Mouse (Mus musculus) kidney, adult 2 months (tissue): ENCODE results near the gene Fam71f1.

Source experiments
- CTCF ChIP-seq: fragments of 200-500 bp; conservative IDR thresholded peaks from 2 replicates; pipeline ENCODE4 v1.5.1; 2011; ENCODE audit warnings: low read depth, mild to moderate bottlenecking, control low read depth, low read length, moderate library complexity, mixed read lengths; ENCODE audit not compliant: insufficient read depth, insufficient read length
- POLR2A ChIP-seq: fragments of 200-500 bp; IDR thresholded peaks from one replicate; pipeline ENCODE4 v1.6.1; 2011; ENCODE audit warnings: low read depth, low read length, control low read depth

GRCm38 (mm10) chr6:29317941-29318340 is 999 bp upstream of the Fam71f1 start:
- TF ChIP-seq CTCF (no peak), POLR2A (no peak)
